Mouse (Mus musculus) ES-E14 (cell line): ENCODE results near the gene Mdga1.

ENCODE experiments used
- CHD2 ChIP-seq: IDR thresholded peaks from 2 replicates; pipeline ENCODE4 v1.6.1; 2014; ENCODE audit warnings: mild to moderate bottlenecking, low read depth, low read length, inconsistent platforms
- HCFC1 ChIP-seq: IDR thresholded peaks from 2 replicates; pipeline ENCODE4 v1.6.1; 2012; ENCODE audit warnings: low read length, inconsistent platforms, borderline replicate concordance; ENCODE audit not compliant: insufficient read depth
- MAFK ChIP-seq: IDR thresholded peaks from 2 replicates; pipeline ENCODE4 v1.6.1; 2014; ENCODE audit warnings: mild to moderate bottlenecking, low read depth, low read length, inconsistent platforms; ENCODE audit not compliant: insufficient read depth
- ZC3H11A ChIP-seq: IDR thresholded peaks from 2 replicates; pipeline ENCODE4 v1.6.1; 2012; ENCODE audit warnings: low read depth, mild to moderate bottlenecking, inconsistent platforms, low read length, borderline replicate concordance
- ZNF384 ChIP-seq: IDR thresholded peaks from 2 replicates; pipeline ENCODE4 v1.6.1; 2012; ENCODE audit warnings: low read depth, low read length, inconsistent platforms

GRCm38 (mm10) chr17:29818989-29819388 is 150.9 kb downstream of the Mdga1 start:
- TF ChIP-seq HCFC1 (no peak), MAFK (no peak), ZC3H11A (no peak), CHD2 (no peak), ZNF384 (no peak)
